Mouse (Mus musculus) liver, embryonic 16.5 days (tissue): ENCODE data around the gene Tmem254c. TPM values are rescaled to one million over a fixed set of nuclear protein-coding genes. Genes with fewer than 3 reads are reported as not detected.

Experiments used
- polyA plus RNA-seq: library from polyadenylated mRNA; unstranded; fragments of >200 nt; fragmentation: Nextera tagmentation; extraction: Ambion mirVana; gene quantifications from 2 replicates; pipeline ENCODE4 v1.2.1, GENCODE M21; 2015

Tmem254c gene
- polyA plus RNA-seq, 1 experiment from 2014 or later = 8.7 TPM

Other genes with a start within 250 kb of the Tmem254c start
- gene Anxa11, start 225.2 kb downstream of the Tmem254c start, polyA plus RNA-seq = 11.4 and 13.3 TPM in 2 replicates
- gene Plac9a, start 164.3 kb downstream of the Tmem254c start, polyA plus RNA-seq = not detected in 2 replicates
- gene Tmem254a, start 139.7 kb downstream of the Tmem254c start, polyA plus RNA-seq = 1.5 and 1.8 TPM in 2 replicates
- gene Cphx1, start 129.1 kb downstream of the Tmem254c start, polyA plus RNA-seq = not detected in 2 replicates
- 0.04 TPM in 1 of 2 replicates, not detected in the other for gene Duxbl1, start 88.8 kb downstream of the Tmem254c start, polyA plus RNA-seq
- 2.6 and 4.2 TPM in 2 replicates for gene Gm9780, start 24.6 kb downstream of the Tmem254c start, polyA plus RNA-seq
- gene Cphx2, start 14.2 kb upstream of the Tmem254c start, polyA plus RNA-seq = not detected in 2 replicates
- gene Cphx3, start 14.9 kb upstream of the Tmem254c start, polyA plus RNA-seq = 0.15 TPM in 1 of 2 replicates, not detected in the other
- gene Duxbl2, start 51.0 kb upstream of the Tmem254c start, polyA plus RNA-seq = not detected in 2 replicates
- 4.2 and 4.3 TPM in 2 replicates for gene Plac9b, start 115.1 kb upstream of the Tmem254c start, polyA plus RNA-seq
- gene Tmem254b, start 139.7 kb upstream of the Tmem254c start, polyA plus RNA-seq = 22.5 and 24.5 TPM in 2 replicates
- gene Duxbl3, start 190.6 kb upstream of the Tmem254c start, polyA plus RNA-seq = not detected in 2 replicates